Mouse (Mus musculus): ENCODE measurements around the gene Ddx59. TPM values are rescaled to one million over a fixed set of nuclear protein-coding genes. Genes with fewer than 3 reads are reported as not detected.

Ddx59 gene
- total RNA-seq (2023), result 1 to 10 TPM; 4.6 to 5.4 TPM

DNA sequence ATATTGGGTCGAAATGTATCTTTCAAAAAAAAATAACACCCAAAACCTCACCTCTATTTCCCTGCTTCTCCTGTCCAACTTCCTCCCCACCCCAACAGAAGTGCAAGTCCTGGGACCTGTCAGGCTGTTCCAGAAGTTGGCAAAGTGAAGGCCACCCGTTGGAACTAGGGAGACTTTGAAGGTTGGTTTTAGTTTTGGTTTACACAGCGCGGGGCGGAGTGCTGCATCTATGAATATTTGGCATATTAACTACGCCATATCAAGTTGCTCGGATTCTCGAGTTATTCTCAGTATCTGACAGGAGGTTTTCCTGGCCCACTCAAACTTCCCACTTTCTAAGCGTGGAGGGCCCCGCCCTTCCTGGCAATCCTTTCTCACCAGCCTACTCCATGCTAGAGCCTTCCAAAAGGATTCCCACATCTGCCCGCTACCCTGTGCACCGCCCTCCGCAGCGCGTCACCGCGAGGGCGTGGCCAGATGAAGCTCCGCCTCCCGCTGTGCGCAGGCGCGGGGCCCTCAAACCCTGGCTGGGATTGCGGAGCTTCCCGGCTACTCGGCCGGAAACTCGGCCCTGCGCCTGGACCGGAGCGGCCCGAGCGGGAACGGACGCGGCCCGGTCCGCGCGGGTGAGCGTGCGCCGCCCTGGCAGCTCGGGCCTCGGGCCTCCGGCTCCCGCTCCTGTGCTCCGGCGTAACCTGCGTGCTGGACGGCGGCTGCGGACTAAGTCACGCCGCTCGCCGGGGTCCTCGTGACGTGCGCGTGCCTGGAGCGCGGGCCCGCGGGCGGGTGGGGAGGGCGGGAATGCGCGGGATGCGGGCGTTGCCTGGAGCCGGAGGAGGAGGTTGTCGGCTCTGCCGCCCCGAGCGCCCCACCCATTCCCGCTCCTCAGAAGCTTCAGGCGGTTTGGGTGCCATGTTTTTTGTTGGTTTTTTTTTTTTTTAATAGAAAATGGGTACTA lies at the start of gene Ddx59:
Ddx59 (plus strand) TSS at position 474 of the 958 bp plus-strand sequence.

DNA sequence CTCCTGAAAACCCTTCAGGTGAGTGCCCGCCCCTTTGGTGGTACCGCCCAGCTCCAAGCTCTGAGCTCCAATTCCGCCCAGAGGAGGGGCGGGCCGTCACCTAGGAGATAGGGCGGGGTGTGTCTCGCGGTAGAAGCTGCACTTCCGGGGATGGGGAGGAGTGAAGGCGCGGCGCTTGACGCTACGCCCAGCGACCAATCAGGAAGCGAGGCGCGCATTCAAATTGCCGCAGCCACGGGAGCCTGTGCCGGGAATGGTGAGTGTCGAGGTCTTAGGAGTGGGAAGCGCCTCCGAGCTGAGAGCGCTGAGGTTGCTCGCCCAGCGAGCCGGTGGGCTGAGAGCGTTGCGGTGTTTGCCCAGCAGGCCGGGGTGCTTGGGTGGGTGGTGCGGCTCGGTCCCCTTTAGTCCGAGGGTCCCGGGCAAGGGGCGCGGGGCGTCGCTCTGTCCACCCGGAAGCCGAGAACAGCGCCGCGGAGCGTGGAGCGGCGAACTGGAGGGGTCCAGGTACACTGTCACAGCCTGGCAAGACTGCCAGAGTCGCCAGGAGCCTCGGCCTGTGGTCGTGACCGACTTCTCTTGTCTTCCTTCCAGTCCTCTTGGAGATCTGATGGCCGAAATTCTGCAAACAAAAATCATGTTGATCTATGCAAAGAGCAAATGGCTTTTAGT lies 51.2 kb downstream of the Ddx59 start, which contains the start of gene Kif14:
Kif14 (plus strand) TSS at position 201 of the 669 bp plus-strand sequence.

Other genes starting within 250 kb of the Ddx59 start
- not detected for gene Mroh3, start 202.4 kb upstream of the Ddx59 start, total RNA-seq (2023)
- not detected for gene Inava, start 181.0 kb upstream of the Ddx59 start, total RNA-seq (2023)
- gene Gpr25, start 154.4 kb upstream of the Ddx59 start, total RNA-seq (2023), result not detected
- gene Camsap2, start 69.2 kb upstream of the Ddx59 start, total RNA-seq (2023), result 10 to 100 TPM; 16.8 to 17.3 TPM
- gene Kif14, start 51.1 kb downstream of the Ddx59 start, total RNA-seq (2023), result 10 to 100 TPM; 23.7 to 24.7 TPM
- 10 to 100 TPM; 16.0 to 17.3 TPM for gene Zfp281, start 209.6 kb downstream of the Ddx59 start, total RNA-seq (2023)

All from neutrophil, adult 83 days (primary cell).